Mouse (Mus musculus) neural tube, embryonic 10.5 days (tissue): Measurements from ENCODE around the gene Arf5.
A peak's percentile ranks its signal among the peaks of the same experiment; 100 is the strongest.

ENCODE experiments used
- DNase-seq: peaks from one replicate; pipeline ENCODE4 v3.0.0-alpha.2; 2017; ENCODE audit warnings: low spot score; ENCODE audit errors: extremely low spot score

Gene Arf5

GRCm38 (mm10) chr6:28427096-28427839, 3.9 kb downstream of the Arf5 start, which contains the start of gene Fscn3:
Gene Fscn3, plus strand, starts transcription at chr6:28427789.
- no peak for DNase-seq

GRCm38 (mm10) chr6:28428290-28428689, 4.9 kb downstream of the Arf5 start, which contains the start of gene Gcc1:
Gene Gcc1, minus strand, starts transcription at chr6:28428390.
- DNase-seq, result no peak

- DNase-seq, result no peak
Measured at GRCm38 (mm10) chr6:28429870-28430269, 6.5 kb downstream of the Arf5 start.

- DNase-seq, result no peak
Measured at GRCm38 (mm10) chr6:28430795-28431537, 7.6 kb downstream of the Arf5 start.

- no peak for DNase-seq
Measured at GRCm38 (mm10) chr6:28431538-28431855, 8.1 kb downstream of the Arf5 start.

GRCm38 (mm10) chr6:28447937-28448336, 24.6 kb downstream of the Arf5 start:
- DNase-seq, result no peak

GRCm38 (mm10) chr6:28449253-28449652, 25.9 kb downstream of the Arf5 start, which contains the start of gene Pax4:
Gene Pax4, minus strand, starts transcription at chr6:28449353.
- no peak for DNase-seq

GRCm38 (mm10) chr6:28450481-28450880, 27.1 kb downstream of the Arf5 start:
- peak; percentile 17 for DNase-seq

GRCm38 (mm10) chr6:28450977-28451376, 27.6 kb downstream of the Arf5 start:
- DNase-seq, result no peak

GRCm38 (mm10) chr6:28459221-28459668, 35.9 kb downstream of the Arf5 start:
- DNase-seq, result no peak

- peak; percentile 32 for DNase-seq
Measured at GRCm38 (mm10) chr6:28460534-28460933, 37.2 kb downstream of the Arf5 start.

GRCm38 (mm10) chr6:28464630-28465029, 41.3 kb downstream of the Arf5 start:
- peak; percentile 29 for DNase-seq

GRCm38 (mm10) chr6:28470017-28470602, 46.8 kb downstream of the Arf5 start:
- DNase-seq, result no peak

GRCm38 (mm10) chr6:28470621-28471020, 47.3 kb downstream of the Arf5 start:
- DNase-seq, result no peak

GRCm38 (mm10) chr6:28471284-28472035, 48.1 kb downstream of the Arf5 start:
- DNase-seq, result no peak

GRCm38 (mm10) chr6:28474211-28474610, 50.9 kb downstream of the Arf5 start:
- DNase-seq, result no peak

- DNase-seq, result no peak
Measured at GRCm38 (mm10) chr6:28474839-28475238, 51.5 kb downstream of the Arf5 start, which contains the start of gene Snd1. Gene Snd1, plus strand, starts transcription at chr6:28475139.
